In genomic region chr9:99569071-99569397, GRCm38 (mm10) we compare ENCODE assay signal across 9 mouse cellular contexts. TPM values are rescaled to one million over a fixed set of nuclear protein-coding genes. Genes with fewer than 3 reads are reported as not detected.
DNase-seq lines count a peak whose midpoint lies in the region; ATAC-seq and TF ChIP-seq lines count a peak whose summit lies in the region.
"Had no signal": no experiment of that assay in that cellular context is flagged by ENCODE, and none has a peak within 500 bp of the region (broad histone marks: within the 10 kb centered on the region; RNA-seq: fewer than 3 reads in every experiment).

No protein-coding gene starts in this region.

- H3K27ac ChIP-seq in embryonic facial prominence, embryonic 11.5 days (replicated peaks; ENCODE audit: low read depth, low read length): peak overlapping the region; percentile 91
- H3K27ac ChIP-seq in hindbrain, embryonic 16.5 days (ENCODE audit: low read depth, low read length): peak overlapping the region; percentile 99

- no peaks in the 10 kb centered on the region for H3K4me1 ChIP-seq in embryonic facial prominence, embryonic 11.5 days (ENCODE audit: control insufficient read depth, insufficient read depth, low read length)
- peaks cover 11% of the 10 kb centered on the region for H3K4me1 ChIP-seq in hindbrain, embryonic 16.5 days (ENCODE audit: control insufficient read depth, insufficient read depth, low read depth, low read length)

- TF ChIP-seq POLR2A in myocyte (IDR thresholded peaks at IDR 0.05; ENCODE audit: insufficient read length, low read depth): no peak

- peak overlapping the region; percentile 76 for H3ac ChIP-seq in myocyte (ENCODE audit: control insufficient read depth, insufficient read length)

- H3K4me3 ChIP-seq in embryonic facial prominence, embryonic 11.5 days (ENCODE audit: low read depth, low read length): peak overlapping the region; percentile 98
- H3K4me3 ChIP-seq in hindbrain, embryonic 16.5 days (ENCODE audit: low read length): peak overlapping the region; percentile 98
- H3K4me3 ChIP-seq in myocyte: peak overlapping the region; percentile 73

- H3K79me2 ChIP-seq in myocyte (ENCODE audit: control insufficient read depth, insufficient read depth): peaks cover 41% of the 10 kb centered on the region

- peak overlapping the region; percentile 87 for H3K4me2 ChIP-seq in embryonic facial prominence, embryonic 11.5 days (ENCODE audit: low read depth, low read length)
- peak overlapping the region; percentile 89 for H3K4me2 ChIP-seq in hindbrain, embryonic 16.5 days (ENCODE audit: low read length)
- H3K4me2 ChIP-seq in myocyte (ENCODE audit: low read depth): peak overlapping the region; percentile 81

- WGBS in embryonic facial prominence, embryonic 11.5 days: 2% methylated on average over 9 of the region's 9 CpGs
- WGBS in hindbrain, embryonic 16.5 days: 2% methylated on average over 9 of the region's 9 CpGs

- H3K27me3 ChIP-seq in embryonic facial prominence, embryonic 11.5 days (ENCODE audit: control insufficient read depth, insufficient read depth, low read length): no peaks in the 10 kb centered on the region
- no peaks in the 10 kb centered on the region; the same call in 1 of the 2 replicates for H3K27me3 ChIP-seq in hindbrain, embryonic 16.5 days (replicated peaks; ENCODE audit: control insufficient read depth, insufficient read depth, low read length)
- no peaks in the 10 kb centered on the region for H3K27me3 ChIP-seq in myocyte (ENCODE audit: control insufficient read depth, insufficient read depth, insufficient read length)

- H3K36me3 ChIP-seq in embryonic facial prominence, embryonic 11.5 days (replicated peaks; ENCODE audit: control insufficient read depth, insufficient read depth, low read depth, low read length): no peaks in the 10 kb centered on the region
- H3K36me3 ChIP-seq in hindbrain, embryonic 16.5 days (ENCODE audit: control insufficient read depth, insufficient read depth, low read length): no peaks in the 10 kb centered on the region
- no peaks in the 10 kb centered on the region for H3K36me3 ChIP-seq in myocyte (ENCODE audit: control insufficient read depth, insufficient read depth)

- H3K9me3 ChIP-seq in embryonic facial prominence, embryonic 11.5 days (replicated peaks; ENCODE audit: control insufficient read depth, low read length): no peaks in the 10 kb centered on the region
- H3K9me3 ChIP-seq in hindbrain, embryonic 16.5 days (ENCODE audit: control insufficient read depth, low read length): no peaks in the 10 kb centered on the region

- peak overlapping the region; percentile 97 for H3K9ac ChIP-seq in embryonic facial prominence, embryonic 11.5 days (replicated peaks; ENCODE audit: low read length)
- peak overlapping the region; percentile 94 for H3K9ac ChIP-seq in hindbrain, embryonic 16.5 days (ENCODE audit: low read depth, low read length)

- no peak for ATAC-seq in embryonic facial prominence, embryonic 11.5 days (replicated peaks; ENCODE audit: insufficient number of reproducible peaks, low FRiP score, low TSS enrichment, low read depth)
- peak; percentile 25 for ATAC-seq in hindbrain, embryonic 16.5 days
- ATAC-seq in frontal cortex, adult (ENCODE audit: low TSS enrichment): no peak; the same call in 1 of the 2 replicates

- peak; percentile 16 for DNase-seq in layer of hippocampus, adult 9-11 months
- DNase-seq in layer of hippocampus, adult 18-20 months (ENCODE audit: low spot score in 2 of 2): no peak
- no peak for DNase-seq in embryonic facial prominence, embryonic 11.5 days (ENCODE audit: low spot score)
- no peak for DNase-seq in gastrocnemius, adult 8-10 months (ENCODE audit: low spot score in 2 of 2)
- no peak for DNase-seq in adrenal gland, postnatal 14 days

TF ChIP-seq in myocyte, 11 proteins besides CTCF, POLR2A, EP300 and RAD21:
- TF ChIP-seq MYOG (IDR thresholded peaks at IDR 0.05; ENCODE audit: control insufficient read depth in 1 of 3, insufficient read depth in 1 of 3, insufficient read length in 2 of 3, low read depth in 2 of 3) (no peak), TCF3 (IDR thresholded peaks at IDR 0.05; ENCODE audit: insufficient read length, low read depth) (no peak), USF1 (IDR thresholded peaks at IDR 0.05; ENCODE audit: low read depth) (no peak), SRF (IDR thresholded peaks at IDR 0.05; ENCODE audit: control insufficient read depth, insufficient read length, low read depth) (no peak), CEBPB (IDR thresholded peaks at IDR 0.05; ENCODE audit: insufficient read depth, poor library complexity, severe bottlenecking) (no peak), MYOD1 (IDR thresholded peaks at IDR 0.05; ENCODE audit: control insufficient read depth in 1 of 3, insufficient read length in 2 of 3, low read depth in 2 of 3) (no peak)

RNA-seq across cellular contexts. Expression of gene Armc8, which starts 0.3 kb away (rescaled TPM):
- 10 to 100 TPM; 53.6 to 55.1 TPM for total RNA-seq in layer of hippocampus, adult 18-20 months (2021)
- 27.2 and 29.2 TPM in 2 replicates for polyA plus RNA-seq in embryonic facial prominence, embryonic 11.5 days (2014; fragmentation: Nextera tagmentation; extraction: Ambion mirVana)
- polyA plus RNA-seq in hindbrain, embryonic 16.5 days (2015; fragmentation: Nextera tagmentation; extraction: Ambion mirVana): 75.1 and 78.0 TPM in 2 replicates
- polyA plus RNA-seq in myocyte (2012; fragmentation: generic; extraction: Trizol): 10.4 TPM
- 10 to 100 TPM; 21.6 to 24.5 (median 22.7) TPM for total RNA-seq in gastrocnemius, adult 8-10 months (2022)
- 25.3 and 28.9 TPM in 2 replicates for total RNA-seq in adrenal gland, postnatal 14 days (2021)

RNA-seq across cellular contexts. Expression of gene Dbr1, which starts 6.6 kb away (rescaled TPM):
- total RNA-seq in layer of hippocampus, adult 18-20 months (2021): 10 to 100 TPM; 12.4 to 15.9 TPM
- polyA plus RNA-seq in embryonic facial prominence, embryonic 11.5 days (2014; fragmentation: Nextera tagmentation; extraction: Ambion mirVana): 32.7 and 34.8 TPM in 2 replicates
- polyA plus RNA-seq in hindbrain, embryonic 16.5 days (2015; fragmentation: Nextera tagmentation; extraction: Ambion mirVana): 23.7 and 25.4 TPM in 2 replicates
- polyA plus RNA-seq in myocyte (2012; fragmentation: generic; extraction: Trizol): 7.5 TPM
- 1 to 10 TPM; 4.0 to 6.5 (median 5.5) TPM for total RNA-seq in gastrocnemius, adult 8-10 months (2022)
- 15.4 and 15.6 TPM in 2 replicates for total RNA-seq in adrenal gland, postnatal 14 days (2021)

RNA-seq across cellular contexts. Expression of gene A4gnt, which starts 43.3 kb away (rescaled TPM):
- total RNA-seq in layer of hippocampus, adult 18-20 months (2021): not detected
- not detected in 2 replicates for polyA plus RNA-seq in embryonic facial prominence, embryonic 11.5 days (2014; fragmentation: Nextera tagmentation; extraction: Ambion mirVana)
- not detected in 2 replicates for polyA plus RNA-seq in hindbrain, embryonic 16.5 days (2015; fragmentation: Nextera tagmentation; extraction: Ambion mirVana)
- not detected for polyA plus RNA-seq in myocyte (2012; fragmentation: generic; extraction: Trizol)
- not detected for total RNA-seq in gastrocnemius, adult 8-10 months (2022)
- not detected in 2 replicates for total RNA-seq in adrenal gland, postnatal 14 days (2021)
- polyA plus RNA-seq: brain, embryonic 14.5 days had no signal
